Mouse (Mus musculus): Measurements from ENCODE around the gene Pld6. TPM values are rescaled to one million over a fixed set of nuclear protein-coding genes. Genes with fewer than 3 reads are reported as not detected.
"Not testable (repeated sequence)": the region's sequence is repeated elsewhere in the genome, so short reads cannot be mapped to it uniquely, and the experiment has no call there.

Gene Pld6
- polyA plus RNA-seq, 1 experiment from 2014 or later: 3.6 TPM

DNA sequence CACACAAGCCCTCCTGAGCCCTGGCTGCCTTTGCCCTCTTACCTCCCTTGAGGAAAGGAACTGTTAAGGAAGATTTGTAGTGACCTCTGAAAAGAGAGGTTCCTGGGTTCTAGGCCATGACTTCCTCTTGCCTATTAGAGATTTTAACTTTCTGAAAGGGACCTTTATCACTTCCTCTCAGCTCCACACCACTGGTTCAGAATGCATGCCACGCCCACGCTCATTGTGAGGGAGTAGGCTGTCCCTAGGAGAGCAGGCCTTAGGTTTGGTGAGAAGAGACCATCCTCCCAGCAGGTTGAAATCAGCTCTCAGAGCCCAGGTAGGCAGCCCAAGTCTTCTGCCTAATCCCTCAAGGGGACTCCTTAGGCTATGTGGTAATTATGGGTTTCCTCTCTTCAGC lies 47.4 kb downstream of the Pld6 start:
- WGBS: 97% methylated on average over 2 of the region's 2 CpGs
- no peak for ATAC-seq (replicated peaks)
- no peaks in the 10 kb centered on the region for H3K27me3 ChIP-seq
- H3K4me2 ChIP-seq (replicated peaks): no peak overlapping the region
- H3K4me1 ChIP-seq: no peaks in the 10 kb centered on the region
- H3K27ac ChIP-seq (replicated peaks): no peak overlapping the region
- H3K9me3 ChIP-seq: no peaks in the 10 kb centered on the region
- no peak overlapping the region for H3K9ac ChIP-seq (replicated peaks)
- H3K36me3 ChIP-seq: peaks cover 83% of the 10 kb centered on the region
- no peak overlapping the region for H3K4me3 ChIP-seq

DNA sequence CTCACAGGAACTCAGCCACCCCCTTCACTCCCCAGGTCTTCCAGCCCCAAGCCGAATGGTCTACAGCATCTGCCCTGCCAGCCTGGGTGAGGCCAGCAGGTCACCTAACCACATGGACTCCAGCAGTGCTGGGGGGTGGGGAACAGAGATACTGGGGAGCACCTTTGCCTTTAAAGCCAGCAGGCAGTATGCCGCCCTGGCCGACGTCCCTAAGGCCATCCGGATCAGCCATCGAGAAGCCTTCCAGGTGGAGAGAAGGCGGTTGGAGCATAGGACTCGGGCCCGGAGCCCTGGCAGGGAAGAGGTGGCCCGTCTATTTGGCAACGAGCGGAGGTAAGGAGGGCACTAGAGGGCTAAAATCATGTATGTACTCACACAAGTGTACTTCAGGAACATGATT lies 50.2 kb downstream of the Pld6 start:
- Histone ChIP-seq H3K9ac (replicated peaks) (no peak overlapping the region), H3K36me3 (peaks cover 66% of the 10 kb centered on the region), H3K9me3 (no peaks in the 10 kb centered on the region), H3K4me3 (no peak overlapping the region), H3K27ac (replicated peaks) (no peak overlapping the region), H3K4me1 (peaks cover 8% of the 10 kb centered on the region; the same call in 1 of the 2 replicates), H3K27me3 (no peaks in the 10 kb centered on the region), H3K4me2 (replicated peaks) (no peak overlapping the region)
- 94% methylated on average over 12 of the region's 12 CpGs for WGBS
- ATAC-seq (replicated peaks): no peak

DNA sequence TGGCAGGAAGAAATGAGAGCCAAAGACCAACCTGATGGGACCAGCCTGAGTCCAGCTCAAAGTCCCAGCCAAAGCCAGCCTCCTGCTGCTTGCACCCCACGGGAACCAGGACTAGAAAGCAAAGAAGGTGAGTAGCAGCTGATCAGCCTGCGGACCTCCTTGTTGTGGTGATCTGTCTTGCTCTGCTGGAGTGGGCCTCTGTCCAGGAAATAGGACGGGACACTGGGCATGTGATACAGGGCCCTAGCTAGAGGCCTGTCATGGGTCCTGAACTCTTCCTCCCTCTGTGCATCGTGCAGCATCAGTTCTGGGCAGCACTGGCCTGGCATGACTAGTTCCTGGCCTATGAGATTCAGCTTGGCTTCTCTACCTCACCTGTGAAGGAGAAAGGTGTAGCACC lies 51.5 kb downstream of the Pld6 start:
- not testable (repeated sequence) for H3K9ac ChIP-seq (replicated peaks); H3K27ac ChIP-seq (replicated peaks); H3K4me1 ChIP-seq; H3K9me3 ChIP-seq; H3K4me2 ChIP-seq (replicated peaks); H3K4me3 ChIP-seq; H3K27me3 ChIP-seq; ATAC-seq (replicated peaks)
- 91% methylated on average over 4 of the region's 4 CpGs for WGBS
- H3K36me3 ChIP-seq: peaks cover 53% of the 10 kb centered on the region

DNA sequence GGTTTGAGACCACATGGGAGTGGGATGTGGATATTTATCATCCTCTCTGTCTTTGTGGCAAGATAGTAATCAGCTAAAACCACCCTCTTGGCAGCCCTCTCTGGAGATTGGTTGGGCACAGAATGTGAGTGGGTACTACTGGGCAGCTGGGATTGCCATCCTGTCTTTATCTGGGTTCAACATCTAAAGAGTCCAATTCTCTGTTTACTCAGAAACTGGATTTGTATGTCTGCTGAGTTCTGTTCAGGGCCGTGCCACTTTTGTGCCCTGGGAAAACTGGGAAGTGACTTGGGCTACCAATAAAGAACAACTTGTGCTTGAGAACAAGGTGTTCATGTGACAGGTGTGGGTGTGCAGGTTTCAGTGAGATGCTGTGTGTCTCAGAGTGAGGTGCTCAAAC lies 53.1 kb downstream of the Pld6 start:
- Histone ChIP-seq H3K36me3 (peaks cover 46% of the 10 kb centered on the region), H3K27ac (replicated peaks) (no peak overlapping the region), H3K4me2 (replicated peaks) (no peak overlapping the region), H3K9ac (replicated peaks) (no peak overlapping the region), H3K27me3 (no peaks in the 10 kb centered on the region), H3K4me1 (peaks cover 9% of the 10 kb centered on the region; the same call in 1 of the 2 replicates), H3K4me3 (no peak overlapping the region), H3K9me3 (no peaks in the 10 kb centered on the region)
- WGBS: 87% methylated on average over 1 of the region's 1 CpGs
- ATAC-seq (replicated peaks): no peak

Other genes starting within 250 kb of the Pld6 start
- gene Nlrp3, start 246.1 kb downstream of the Pld6 start, polyA plus RNA-seq (2015; fragmentation: Nextera tagmentation; extraction: Ambion mirVana): 0.15 and 0.29 TPM in 2 replicates
- gene Olfr222, start 211.4 kb downstream of the Pld6 start, polyA plus RNA-seq (2015; fragmentation: Nextera tagmentation; extraction: Ambion mirVana): not detected in 2 replicates
- not detected in 2 replicates for gene Olfr223, start 194.4 kb downstream of the Pld6 start, polyA plus RNA-seq (2015; fragmentation: Nextera tagmentation; extraction: Ambion mirVana)
- gene Mprip, start 126.3 kb downstream of the Pld6 start, polyA plus RNA-seq (2015; fragmentation: Nextera tagmentation; extraction: Ambion mirVana): 77.4 and 92.9 TPM in 2 replicates
- gene Flcn, start 22.4 kb upstream of the Pld6 start, polyA plus RNA-seq (2015; fragmentation: Nextera tagmentation; extraction: Ambion mirVana): 44.6 and 45.9 TPM in 2 replicates
- gene Nt5m, start 51.8 kb upstream of the Pld6 start, polyA plus RNA-seq (2015; fragmentation: Nextera tagmentation; extraction: Ambion mirVana): 54.0 and 58.4 TPM in 2 replicates
- 205 and 208 TPM in 2 replicates for gene Cops3, start 52.2 kb upstream of the Pld6 start, polyA plus RNA-seq (2015; fragmentation: Nextera tagmentation; extraction: Ambion mirVana)
- 39.8 and 39.9 TPM in 2 replicates for gene Med9, start 160.6 kb upstream of the Pld6 start, polyA plus RNA-seq (2015; fragmentation: Nextera tagmentation; extraction: Ambion mirVana)
- 0.86 and 1.2 TPM in 2 replicates for gene Rasd1, start 177.3 kb upstream of the Pld6 start, polyA plus RNA-seq (2015; fragmentation: Nextera tagmentation; extraction: Ambion mirVana)